Mouse (Mus musculus) mouse embryonic stem cell (cell line): ENCODE data around the gene Tex9.

Source experiments
- in situ Hi-C, 2 experiments: fragments of 300-500 bp; cut with MboI; formaldehyde crosslinking; loops; 1 replicate in 1 of 2; 3 replicates in 1 of 2; pipeline ENCODE4 v1.14.3; 2019 to 2020; ENCODE audit warnings: low sequenced_read_pairs in 2 of 2, low pct_unique_long_range_greater_than_20kb in 1 of 2, mixed read lengths in 1 of 2; ENCODE audit not compliant: unreplicated experiment in 1 of 2

The Tex9 gene

DNA sequence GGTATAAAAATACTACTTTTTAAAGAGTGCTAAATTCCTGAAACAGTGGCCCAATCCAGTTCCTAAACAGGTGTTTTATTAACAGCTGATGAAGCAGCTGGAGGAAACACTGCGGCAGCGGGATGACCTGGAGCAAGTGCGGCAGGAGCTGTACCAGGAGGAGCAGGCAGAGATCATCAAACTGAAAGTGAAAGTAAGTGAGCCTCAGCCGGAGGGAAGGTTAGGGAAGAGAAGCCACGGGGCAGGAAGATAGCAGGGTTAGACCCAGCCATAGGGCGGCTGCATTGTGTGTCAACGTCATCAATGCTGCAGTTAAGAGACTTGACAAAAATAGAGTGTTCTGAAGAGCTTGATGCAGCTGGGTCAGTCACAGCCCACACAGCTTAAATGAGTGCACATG is 42.6 kb downstream of the Tex9 start:
- in situ Hi-C loops: no loop called here

- in situ Hi-C loops: no loop called here
These were observed 44.0 kb downstream of the Tex9 start for GRCm38 (mm10) chr9:72448026-72448425.

GRCm38 (mm10) chr9:72441927-72442715 is 49.9 kb downstream of the Tex9 start:
- in situ Hi-C loops: no loop called here

DNA sequence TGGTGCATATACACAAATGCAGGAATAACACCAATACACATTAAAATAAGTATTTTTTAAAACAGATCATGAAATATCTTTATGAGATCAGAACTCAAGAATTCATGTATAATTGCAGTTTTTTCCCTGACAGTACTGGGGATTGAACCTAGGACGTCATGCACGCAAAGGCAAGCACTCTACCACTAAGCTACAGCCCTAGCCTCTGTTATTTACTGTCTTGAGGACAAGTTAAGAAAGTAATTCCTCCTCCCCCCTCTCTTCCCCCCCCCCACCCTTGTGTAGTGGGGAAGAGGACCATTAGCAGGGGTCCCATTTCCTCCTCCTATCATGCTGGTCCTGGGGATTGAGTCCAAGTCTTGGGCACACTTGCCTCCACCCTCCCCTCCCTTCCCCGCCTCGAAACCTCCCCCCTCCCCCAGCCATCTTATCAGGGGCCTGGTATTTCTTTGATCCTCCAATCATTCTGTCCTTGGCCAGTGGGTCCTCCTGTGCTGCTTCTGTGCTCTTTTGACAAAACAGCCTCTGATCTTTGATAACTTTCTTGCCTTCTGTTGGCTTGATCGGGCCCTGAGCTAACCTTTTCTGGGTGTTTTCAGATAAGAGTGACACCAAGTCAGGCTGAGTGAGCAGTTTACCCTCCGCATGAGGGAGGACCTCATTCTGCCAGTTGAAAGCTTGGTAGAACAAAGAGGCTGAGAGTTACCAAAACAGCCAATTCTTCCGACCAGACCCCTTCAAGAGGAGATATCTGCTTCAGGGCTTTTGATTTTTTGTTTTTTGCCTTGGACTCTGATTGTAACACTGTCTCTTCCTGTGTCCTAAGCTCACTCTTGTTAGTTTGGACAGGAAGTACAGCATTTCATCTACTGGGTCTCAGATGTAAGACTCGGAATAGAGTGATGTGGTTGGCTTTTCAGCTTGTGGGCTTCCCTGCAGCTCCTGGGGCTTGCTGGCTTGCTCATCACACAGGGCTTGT is 50.8 kb downstream of the Tex9 start:
- in situ Hi-C loops: no loop called here

- in situ Hi-C loops: no loop called here
These were observed 51.7 kb downstream of the Tex9 start for GRCm38 (mm10) chr9:72440358-72440757.

DNA sequence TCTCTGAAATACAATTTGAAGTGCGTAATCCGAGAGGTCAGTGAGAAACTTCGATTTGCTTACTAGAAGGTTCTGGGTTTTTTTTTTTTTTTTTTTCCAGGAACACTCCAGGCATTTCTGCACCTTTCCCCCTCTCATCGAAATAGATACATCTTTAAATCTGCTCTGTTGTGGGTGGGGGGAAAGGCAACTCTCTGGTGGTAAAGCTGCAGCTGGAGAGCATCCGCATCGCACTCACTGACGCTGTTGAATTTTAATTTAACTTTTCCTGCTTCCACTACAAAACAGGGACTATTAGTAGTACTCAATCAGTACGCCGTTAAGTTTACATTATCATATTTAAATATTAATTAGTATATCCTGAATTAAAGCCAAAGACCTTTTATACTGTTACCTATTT is 53.3 kb downstream of the Tex9 start:
- in situ Hi-C loops: no loop called here

- in situ Hi-C loops: no loop called here
These were observed 54.0 kb downstream of the Tex9 start, which contains the start of gene Mns1 for GRCm38 (mm10) chr9:72437822-72438701. Gene Mns1 (plus strand): TSS chr9:72438011.

- in situ Hi-C loops: no loop called here
These were observed 57.1 kb downstream of the Tex9 start for GRCm38 (mm10) chr9:72434876-72435275.

- in situ Hi-C loops: no loop called here
These were observed 64.2 kb downstream of the Tex9 start for GRCm38 (mm10) chr9:72427861-72428260.

DNA sequence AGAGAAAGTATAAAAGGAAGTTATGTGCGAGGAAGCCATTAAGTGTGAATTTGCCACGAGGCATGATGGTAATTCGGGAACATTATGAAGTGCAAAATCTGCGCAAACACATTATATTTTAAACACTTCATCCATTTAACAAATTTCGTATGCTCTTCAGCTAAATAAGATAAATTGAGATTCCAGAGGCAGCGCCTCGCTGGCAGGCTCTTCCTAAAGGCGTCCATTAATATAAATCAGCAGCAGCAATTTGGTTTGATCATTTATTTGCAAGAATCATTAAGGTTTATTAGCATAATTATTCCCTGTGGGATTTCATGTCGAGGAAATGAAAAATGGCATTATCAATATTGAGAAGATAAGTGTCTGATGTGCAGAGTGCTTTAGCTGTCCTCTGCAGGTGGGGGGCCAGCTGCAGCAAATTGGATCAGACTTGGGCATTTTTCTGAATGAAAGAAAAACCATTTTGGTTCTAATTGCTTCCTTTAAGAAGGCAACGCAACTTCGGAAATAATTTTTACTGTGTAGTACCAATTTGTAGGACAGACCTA is 66.6 kb downstream of the Tex9 start:
- in situ Hi-C loops: no loop called here

DNA sequence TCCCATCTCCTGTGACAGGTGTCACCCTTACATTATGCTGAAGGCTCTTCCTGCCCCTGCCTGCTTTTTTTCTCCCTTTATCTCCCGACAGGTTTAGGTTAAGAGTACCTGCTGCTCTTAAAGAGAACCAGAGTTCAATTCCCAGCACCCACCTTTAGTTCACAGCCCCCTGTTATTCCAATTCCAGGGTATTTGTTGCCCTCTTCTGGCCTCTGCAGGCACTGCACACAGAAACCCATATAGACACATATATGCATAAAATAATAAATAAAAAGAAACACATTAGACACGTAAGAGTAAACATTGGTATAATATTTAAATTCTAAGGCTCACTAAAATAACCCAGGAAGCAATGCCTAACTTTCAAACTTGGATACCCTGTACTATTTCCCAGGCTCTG is 69.3 kb downstream of the Tex9 start:
- in situ Hi-C loops: loop anchor here in 1 of 2 experiments (25.0 kb wide), 1 partner anchor 585 kb away; no protein-coding TSS in a partner anchor

GRCm38 (mm10) chr9:72422284-72422683 is 69.7 kb downstream of the Tex9 start:
- in situ Hi-C loops: loop anchor here in 1 of 2 experiments (25.0 kb wide), 1 partner anchor 585 kb away; no protein-coding TSS in a partner anchor

DNA sequence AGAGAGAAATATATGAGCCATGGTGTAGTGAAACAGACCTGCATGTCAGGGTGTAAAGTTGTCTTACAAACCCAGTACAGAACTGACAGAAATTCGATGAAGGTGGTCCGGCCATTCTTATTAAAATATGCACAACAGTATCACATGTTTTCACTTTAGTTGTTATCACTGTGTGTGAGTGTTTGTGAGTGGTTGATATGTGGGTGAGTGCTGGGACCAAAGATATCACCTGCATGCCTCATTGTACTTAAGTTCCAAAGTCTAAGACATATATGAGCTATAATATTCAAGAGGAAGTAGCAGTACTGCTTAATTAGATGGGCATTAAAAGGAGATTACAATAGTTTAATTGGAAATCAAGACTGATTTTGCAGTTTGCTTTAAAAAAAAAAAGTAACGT is 71.5 kb downstream of the Tex9 start:
- in situ Hi-C loops: loop anchor here in 1 of 2 experiments (25.0 kb wide), 1 partner anchor 583 kb away; no protein-coding TSS in a partner anchor

- in situ Hi-C loops: loop anchor here in 1 of 2 experiments (10.0 to 25.0 kb wide), 2 partner anchors 204 to 581 kb away; no protein-coding TSS in a partner anchor
These were observed 73.6 kb downstream of the Tex9 start for GRCm38 (mm10) chr9:72418443-72418842.

GRCm38 (mm10) chr9:72411746-72412145 is 80.3 kb downstream of the Tex9 start:
- in situ Hi-C loops: loop anchor here in 1 of 2 experiments (10.0 to 25.0 kb wide), 2 partner anchors 197 to 574 kb away; no protein-coding TSS in a partner anchor

- in situ Hi-C loops: loop anchor here in 1 of 2 experiments (10.0 to 25.0 kb wide), 2 partner anchors 195 to 572 kb away; no protein-coding TSS in a partner anchor
These were observed 82.4 kb downstream of the Tex9 start for GRCm38 (mm10) chr9:72409381-72410225.

- in situ Hi-C loops: loop anchor here in 1 of 2 experiments (25.0 kb wide), 1 partner anchor 571 kb away; no protein-coding TSS in a partner anchor
These were observed 83.9 kb downstream of the Tex9 start for GRCm38 (mm10) chr9:72408131-72408586.
